Mouse (Mus musculus): ENCODE results near the gene Rln1. TPM values are rescaled to one million over a fixed set of nuclear protein-coding genes. Genes with fewer than 3 reads are reported as not detected.

The Rln1 gene
- total and polyA plus RNA-seq, 3 experiments = 0.11 TPM; not detected in 2

DNA sequence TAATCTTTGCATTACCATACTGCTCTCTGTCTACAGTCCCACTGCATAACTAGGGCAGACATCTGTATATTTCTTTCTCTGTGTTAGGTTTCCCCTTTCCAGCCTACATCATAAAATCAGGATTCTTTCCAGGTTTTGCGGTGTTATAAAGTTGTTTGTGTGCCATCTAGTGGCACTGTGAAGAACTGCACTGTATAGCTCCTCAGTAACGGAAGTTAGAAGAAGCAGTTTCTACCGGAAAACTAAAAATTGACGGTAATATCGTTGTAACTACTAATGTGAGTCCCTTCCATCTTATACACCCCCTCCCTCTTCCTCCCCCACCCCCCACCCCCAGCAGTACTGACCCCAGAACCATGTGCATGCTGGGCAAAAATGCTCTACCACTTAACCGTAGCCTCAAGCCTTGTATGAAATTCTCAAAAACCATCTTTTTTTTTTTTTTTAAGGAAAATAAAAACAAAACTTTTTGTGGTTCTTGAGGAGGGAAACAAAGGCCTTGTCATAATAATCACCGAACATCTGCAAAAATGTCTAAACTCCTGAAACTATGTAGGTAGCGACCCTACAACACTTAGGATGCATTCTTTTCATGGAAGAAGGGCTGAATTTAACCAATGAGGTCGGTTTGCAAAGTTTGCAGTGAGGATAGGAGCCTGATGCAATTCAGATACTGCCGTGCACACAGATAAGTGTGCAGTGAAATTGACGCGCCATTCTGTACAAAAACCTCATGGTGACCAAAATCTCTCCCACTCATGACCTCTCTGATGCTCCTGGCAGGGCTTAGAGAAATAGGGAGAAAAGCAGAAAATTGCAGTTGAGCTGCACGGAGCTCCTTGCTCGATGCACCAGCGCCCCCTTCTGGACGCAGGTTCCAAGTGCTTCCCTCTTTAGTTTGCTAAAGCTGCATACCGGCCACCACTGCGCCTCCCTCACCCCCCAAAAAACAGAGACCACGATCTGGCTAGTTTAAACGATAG, 20.7 kb upstream of the Rln1 start:
- Histone ChIP-seq H3K27me3 (ENCODE audit: insufficient read depth, low read length) (no peaks in the 10 kb centered on the region), H3K36me3 (replicated peaks) (peaks cover 66% of the 10 kb centered on the region), H3K9me3 (replicated peaks) (no peaks in the 10 kb centered on the region), H3K4me3 (ENCODE audit: low read depth, low read length) (peak overlapping the region; percentile 59; the same call in 1 of the 2 replicates), H3K4me1 (ENCODE audit: insufficient read depth, low read depth, low read length) (peaks cover 23% of the 10 kb centered on the region)
- ATAC-seq (ENCODE audit: extremely low read depth, insufficient number of reproducible peaks, low FRiP score, poor library complexity, severe bottlenecking) (peak; percentile 26), DNase-seq (ENCODE audit: low spot score) (peak; percentile 51)
- TF ChIP-seq CTCF (IDR thresholded peaks at IDR 0.05; ENCODE audit: low read depth, low read length) = peak; percentile 74
- no peak for TF ChIP-seq GATA2 (IDR thresholded peaks at IDR 0.05; ENCODE audit: borderline replicate concordance, low read depth, low read length)

DNA sequence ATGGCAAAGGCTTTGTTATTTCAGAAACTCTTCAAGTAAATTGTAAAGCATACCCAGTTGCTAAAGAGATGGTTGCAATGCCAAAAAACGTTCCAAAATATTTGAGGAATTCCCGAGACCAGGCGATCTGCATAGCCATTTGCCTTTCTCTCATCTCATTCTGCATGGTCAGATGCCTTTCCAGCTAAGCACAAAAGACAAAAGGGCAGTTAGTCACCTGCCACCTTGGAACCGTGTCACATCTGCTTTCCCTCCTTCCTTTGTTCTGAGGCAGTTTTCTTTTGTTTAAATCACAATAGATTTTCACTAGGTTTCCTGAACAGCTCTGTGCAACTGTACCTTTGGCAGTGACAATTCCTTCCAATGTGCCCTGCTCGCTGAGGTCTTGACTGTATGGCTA, 16.5 kb upstream of the Rln1 start:
- ATAC-seq (ENCODE audit: extremely low read depth, insufficient number of reproducible peaks, low FRiP score, poor library complexity, severe bottlenecking) (no peak), DNase-seq (ENCODE audit: low spot score) (no peak)
- Histone ChIP-seq H3K27me3 (ENCODE audit: insufficient read depth, low read length) (no peaks in the 10 kb centered on the region), H3K4me1 (ENCODE audit: insufficient read depth, low read depth, low read length) (peaks cover 10% of the 10 kb centered on the region), H3K36me3 (replicated peaks) (peaks cover 44% of the 10 kb centered on the region), H3K4me3 (ENCODE audit: low read depth, low read length) (no peak overlapping the region), H3K9me3 (replicated peaks) (no peaks in the 10 kb centered on the region)
- TF ChIP-seq GATA2 (IDR thresholded peaks at IDR 0.05; ENCODE audit: borderline replicate concordance, low read depth, low read length) (no peak), CTCF (IDR thresholded peaks at IDR 0.05; ENCODE audit: low read depth, low read length) (no peak), POLR2AphosphoS5 (IDR thresholded peaks at IDR 0.05; ENCODE audit: insufficient replicate concordance, low read depth, low read length) (no peak)

- no peak for DNase-seq (ENCODE audit: low spot score)
- peaks cover 16% of the 10 kb centered on the region for H3K36me3 ChIP-seq (replicated peaks)
- no peaks in the 10 kb centered on the region for H3K9me3 ChIP-seq (replicated peaks)
- no peak overlapping the region for H3K4me3 ChIP-seq (ENCODE audit: low read depth, low read length)
- H3K4me1 ChIP-seq (ENCODE audit: insufficient read depth, low read depth, low read length) = peaks cover 12% of the 10 kb centered on the region; the same call in 1 of the 2 replicates
- no peak for ATAC-seq (ENCODE audit: extremely low read depth, insufficient number of reproducible peaks, low FRiP score, poor library complexity, severe bottlenecking)
- H3K27me3 ChIP-seq (ENCODE audit: insufficient read depth, low read length) = no peaks in the 10 kb centered on the region; the same call in 1 of the 2 replicates
- TF ChIP-seq POLR2AphosphoS5 (IDR thresholded peaks at IDR 0.05; ENCODE audit: insufficient replicate concordance, low read depth, low read length) = no peak
- no peak for TF ChIP-seq GATA1 (IDR thresholded peaks at IDR 0.05; ENCODE audit: borderline replicate concordance, low read length)
- TF ChIP-seq GATA2 (IDR thresholded peaks at IDR 0.05; ENCODE audit: borderline replicate concordance, low read depth, low read length) = no peak
- no peak for TF ChIP-seq CTCF (IDR thresholded peaks at IDR 0.05; ENCODE audit: low read depth, low read length)
- no peak for TF ChIP-seq TAL1 (conservative IDR thresholded peaks at IDR 0.05; ENCODE audit: low read depth, low read length)
Measured at GRCm38 (mm10) chr19:29345636-29346035, 11.2 kb upstream of the Rln1 start.

- Histone ChIP-seq H3K4me1 (ENCODE audit: insufficient read depth, low read depth, low read length) (peaks cover 12% of the 10 kb centered on the region; the same call in 1 of the 2 replicates), H3K36me3 (replicated peaks) (peaks cover 9% of the 10 kb centered on the region), H3K27me3 (ENCODE audit: insufficient read depth, low read length) (peaks cover 7% of the 10 kb centered on the region), H3K4me3 (ENCODE audit: low read depth, low read length) (no peak overlapping the region), H3K9me3 (replicated peaks) (no peaks in the 10 kb centered on the region)
- no peak for TF ChIP-seq CTCF (IDR thresholded peaks at IDR 0.05; ENCODE audit: low read depth, low read length)
- no peak for TF ChIP-seq GATA2 (IDR thresholded peaks at IDR 0.05; ENCODE audit: borderline replicate concordance, low read depth, low read length)
- TF ChIP-seq TAL1 (conservative IDR thresholded peaks at IDR 0.05; ENCODE audit: low read depth, low read length) = no peak
- TF ChIP-seq POLR2AphosphoS5 (IDR thresholded peaks at IDR 0.05; ENCODE audit: insufficient replicate concordance, low read depth, low read length) = no peak
- TF ChIP-seq GATA1 (IDR thresholded peaks at IDR 0.05; ENCODE audit: borderline replicate concordance, low read length) = no peak
- ATAC-seq (ENCODE audit: extremely low read depth, insufficient number of reproducible peaks, low FRiP score, poor library complexity, severe bottlenecking) (no peak), DNase-seq (ENCODE audit: low spot score) (no peak)
Measured at GRCm38 (mm10) chr19:29344868-29345267, 10.4 kb upstream of the Rln1 start.

GRCm38 (mm10) chr19:29342281-29342680, 7.8 kb upstream of the Rln1 start:
- Histone ChIP-seq H3K4me1 (ENCODE audit: insufficient read depth, low read depth, low read length) (peaks cover 12% of the 10 kb centered on the region; the same call in 1 of the 2 replicates), H3K9me3 (replicated peaks) (no peaks in the 10 kb centered on the region), H3K27me3 (ENCODE audit: insufficient read depth, low read length) (peaks cover 9% of the 10 kb centered on the region), H3K4me3 (ENCODE audit: low read depth, low read length) (no peak overlapping the region), H3K36me3 (replicated peaks) (no peaks in the 10 kb centered on the region)
- no peak for ATAC-seq (ENCODE audit: extremely low read depth, insufficient number of reproducible peaks, low FRiP score, poor library complexity, severe bottlenecking)
- DNase-seq (ENCODE audit: low spot score) = no peak
- TF ChIP-seq POLR2AphosphoS5 (IDR thresholded peaks at IDR 0.05; ENCODE audit: insufficient replicate concordance, low read depth, low read length) (no peak), CTCF (IDR thresholded peaks at IDR 0.05; ENCODE audit: low read depth, low read length) (no peak), GATA1 (IDR thresholded peaks at IDR 0.05; ENCODE audit: borderline replicate concordance, low read length) (no peak), GATA2 (IDR thresholded peaks at IDR 0.05; ENCODE audit: borderline replicate concordance, low read depth, low read length) (no peak), TAL1 (conservative IDR thresholded peaks at IDR 0.05; ENCODE audit: low read depth, low read length) (no peak)

- no peak overlapping the region for H3K4me3 ChIP-seq (ENCODE audit: low read depth, low read length)
- H3K27me3 ChIP-seq (ENCODE audit: insufficient read depth, low read length) = peaks cover 12% of the 10 kb centered on the region
- no peak for TF ChIP-seq GATA2 (IDR thresholded peaks at IDR 0.05; ENCODE audit: borderline replicate concordance, low read depth, low read length)
- no peak for TF ChIP-seq CTCF (IDR thresholded peaks at IDR 0.05; ENCODE audit: low read depth, low read length)
- no peak for TF ChIP-seq GATA1 (IDR thresholded peaks at IDR 0.05; ENCODE audit: borderline replicate concordance, low read length)
- TF ChIP-seq TAL1 (conservative IDR thresholded peaks at IDR 0.05; ENCODE audit: low read depth, low read length) = no peak
- no peak for TF ChIP-seq POLR2AphosphoS5 (IDR thresholded peaks at IDR 0.05; ENCODE audit: insufficient replicate concordance, low read depth, low read length)
- no peak for DNase-seq (ENCODE audit: low spot score)
- H3K4me1 ChIP-seq (ENCODE audit: insufficient read depth, low read depth, low read length) = peaks cover 12% of the 10 kb centered on the region; the same call in 1 of the 2 replicates
- H3K9me3 ChIP-seq (replicated peaks) = no peaks in the 10 kb centered on the region
- no peaks in the 10 kb centered on the region for H3K36me3 ChIP-seq (replicated peaks)
- no peak for ATAC-seq (ENCODE audit: extremely low read depth, insufficient number of reproducible peaks, low FRiP score, poor library complexity, severe bottlenecking)
Measured at GRCm38 (mm10) chr19:29341029-29341428, 6.6 kb upstream of the Rln1 start.

All from G1E (cell line).